Mouse (Mus musculus): Measurements from ENCODE around the gene Adpgk. TPM values are rescaled to one million over a fixed set of nuclear protein-coding genes. Genes with fewer than 3 reads are reported as not detected.

Gene Adpgk
- polyA plus RNA-seq (2015; fragmentation: Nextera tagmentation; extraction: Ambion mirVana) = 25.0 and 29.7 TPM in 2 replicates

DNA sequence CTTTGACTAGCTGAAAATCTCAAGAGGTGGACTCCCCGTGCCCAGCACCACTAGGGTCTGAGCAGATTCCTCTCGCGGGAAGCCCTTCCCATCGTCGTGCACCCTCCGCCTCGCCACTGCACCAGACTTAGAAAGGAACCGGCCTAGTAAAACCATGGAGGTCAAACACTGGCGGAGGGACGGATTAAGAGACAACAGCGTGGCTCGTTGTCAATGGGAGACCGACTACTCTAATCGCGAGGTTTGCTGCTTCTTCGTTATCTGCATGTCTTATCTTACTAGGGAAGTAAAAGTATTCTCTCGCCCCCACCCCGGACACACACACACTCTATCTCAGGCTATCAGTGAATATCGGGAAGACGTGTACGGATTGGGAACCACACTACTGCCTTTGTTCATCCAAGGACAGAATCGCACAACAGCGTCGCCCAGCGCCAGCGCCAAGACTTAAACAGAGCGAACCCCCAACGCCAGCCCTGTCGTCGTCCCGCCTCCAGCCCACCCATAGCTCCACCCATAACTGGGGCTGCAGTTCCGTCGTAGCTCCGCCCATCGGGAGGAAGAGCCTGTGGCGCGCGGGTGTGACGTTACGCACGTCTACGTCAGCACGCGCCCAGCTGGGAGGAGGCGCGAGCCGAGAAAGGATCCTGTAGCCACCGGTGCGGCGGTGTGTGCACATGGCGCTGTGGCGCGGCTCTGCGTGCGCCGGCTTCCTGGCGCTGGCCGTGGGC lies at the start of gene Adpgk:
Gene Adpgk, plus strand, starts transcription at position 602 of the 731 bp plus-strand sequence.
- no peaks in the 10 kb centered on the region for H3K27me3 ChIP-seq (ENCODE audit: control insufficient read depth, insufficient read depth, low read length)
- H3K36me3 ChIP-seq (ENCODE audit: control insufficient read depth, insufficient read depth, low read length) = no peaks in the 10 kb centered on the region
- peak within 1 kb of the TSS; percentile 84 for H3K27ac ChIP-seq (ENCODE audit: low read length)
- peak within 1 kb of the TSS; percentile 87 for H3K4me2 ChIP-seq (ENCODE audit: low read depth, low read length)
- peak within 1 kb of the TSS; percentile 77 for H3K4me3 ChIP-seq (replicated peaks; ENCODE audit: low read length)
- under 1% methylated on average over 58 of the region's 58 CpGs for WGBS
- peak; percentile 99 for ATAC-seq (ENCODE audit: insufficient read depth, low FRiP score)
- no peaks in the 10 kb centered on the region for H3K9me3 ChIP-seq (replicated peaks; ENCODE audit: control insufficient read depth, low read length)
- H3K4me1 ChIP-seq (ENCODE audit: control insufficient read depth, insufficient read depth, low read length) = peaks cover 16% of the 10 kb centered on the region
- peak within 1 kb of the TSS; percentile 87 for H3K9ac ChIP-seq (ENCODE audit: low read length)

DNA sequence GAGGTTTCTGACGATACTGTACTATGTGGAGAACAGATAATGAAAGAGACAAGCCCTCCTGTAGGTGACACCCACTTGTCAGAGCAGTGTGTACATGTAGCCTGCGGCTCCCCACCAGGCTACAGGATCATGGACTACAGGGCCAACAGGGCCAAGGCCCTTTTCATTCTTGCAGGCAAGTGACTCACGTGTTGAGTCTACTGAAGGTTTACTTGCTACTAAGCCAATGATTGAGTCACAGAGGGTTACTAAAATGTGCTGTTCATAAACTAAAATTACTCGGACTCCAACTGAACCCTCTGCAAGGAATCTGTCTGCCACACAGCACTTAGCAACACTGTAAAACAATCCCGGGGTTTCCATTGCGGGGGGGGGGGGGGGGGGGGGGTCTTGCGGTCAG lies 46.2 kb upstream of the Adpgk start:
- H3K9me3 ChIP-seq (replicated peaks; ENCODE audit: control insufficient read depth, low read length) = no peaks in the 10 kb centered on the region
- H3K27me3 ChIP-seq (ENCODE audit: control insufficient read depth, insufficient read depth, low read length) = no peaks in the 10 kb centered on the region
- ATAC-seq (ENCODE audit: insufficient read depth, low FRiP score) = 0 out of 2 replicates have a peak, but pooled peaks have one; percentile 23
- no peak overlapping the region for H3K4me3 ChIP-seq (replicated peaks; ENCODE audit: low read length)
- H3K27ac ChIP-seq (ENCODE audit: low read length) = peak overlapping the region; percentile 51; the same call in 1 of the 2 replicates
- WGBS = 34% methylated on average over 7 of the region's 7 CpGs
- peaks cover 11% of the 10 kb centered on the region; the same call in 1 of the 2 replicates for H3K4me1 ChIP-seq (ENCODE audit: control insufficient read depth, insufficient read depth, low read length)
- H3K4me2 ChIP-seq (ENCODE audit: low read depth, low read length) = no peak overlapping the region
- H3K9ac ChIP-seq (ENCODE audit: low read length) = no peak overlapping the region
- H3K36me3 ChIP-seq (ENCODE audit: control insufficient read depth, insufficient read depth, low read length) = no peaks in the 10 kb centered on the region

DNA sequence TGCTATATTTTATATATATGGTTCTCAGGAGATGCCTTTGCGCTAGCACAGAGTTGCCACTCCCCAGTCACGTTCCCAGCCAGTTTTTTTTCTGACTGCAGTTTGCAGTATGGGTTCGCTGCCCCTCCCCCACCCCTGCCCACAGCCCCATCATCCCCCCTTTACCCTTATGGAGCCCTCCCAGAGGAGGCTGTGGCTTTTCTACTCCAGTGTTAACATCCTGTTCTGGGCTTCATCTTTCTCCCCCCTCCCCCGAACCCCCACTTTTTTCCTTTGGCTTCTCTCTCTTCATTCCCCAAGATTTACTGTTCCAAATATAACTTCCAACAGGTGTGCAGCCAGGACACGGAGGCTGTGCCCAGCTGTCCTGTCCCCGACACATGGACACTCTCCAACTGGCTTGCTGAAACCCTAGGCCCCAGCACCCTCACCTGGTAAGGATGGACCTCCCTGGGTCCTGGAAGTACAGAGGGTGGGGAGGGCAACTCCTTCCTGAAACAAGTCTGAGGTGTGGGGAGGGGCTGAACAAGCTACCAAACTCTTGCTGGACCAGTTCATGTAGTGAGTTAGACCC lies 44.8 kb upstream of the Adpgk start:
- H3K36me3 ChIP-seq (ENCODE audit: control insufficient read depth, insufficient read depth, low read length) = no peaks in the 10 kb centered on the region
- 36% methylated on average over 6 of the region's 6 CpGs for WGBS
- H3K9me3 ChIP-seq (replicated peaks; ENCODE audit: control insufficient read depth, low read length) = no peaks in the 10 kb centered on the region
- H3K27me3 ChIP-seq (ENCODE audit: control insufficient read depth, insufficient read depth, low read length) = no peaks in the 10 kb centered on the region
- H3K9ac ChIP-seq (ENCODE audit: low read length) = no peak overlapping the region
- ATAC-seq (ENCODE audit: insufficient read depth, low FRiP score) = peak; percentile 42
- H3K4me2 ChIP-seq (ENCODE audit: low read depth, low read length) = no peak overlapping the region
- H3K4me1 ChIP-seq (ENCODE audit: control insufficient read depth, insufficient read depth, low read length) = peaks cover 11% of the 10 kb centered on the region; the same call in 1 of the 2 replicates
- H3K4me3 ChIP-seq (replicated peaks; ENCODE audit: low read length) = no peak overlapping the region
- no peak overlapping the region for H3K27ac ChIP-seq (ENCODE audit: low read length)

DNA sequence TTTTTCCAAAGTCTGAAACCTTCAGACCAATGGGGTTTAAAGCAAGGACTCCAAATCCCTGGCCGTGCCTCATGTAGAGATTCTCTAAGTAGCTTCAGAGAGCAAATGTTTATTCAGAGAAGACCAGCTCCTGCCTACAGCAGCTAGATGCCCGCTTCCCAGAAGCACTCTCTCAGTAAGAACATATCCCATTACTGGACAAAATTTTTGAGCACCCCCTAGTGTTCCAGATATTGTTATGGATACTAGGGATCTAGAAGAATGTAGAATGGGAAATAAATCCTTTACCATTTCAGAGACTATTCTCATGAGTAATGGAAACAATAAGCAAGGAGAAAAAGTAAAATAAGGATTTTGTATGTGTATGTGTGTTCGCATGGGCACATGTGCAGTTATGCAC lies 42.0 kb upstream of the Adpgk start:
- H3K9ac ChIP-seq (ENCODE audit: low read length) = no peak overlapping the region
- no peaks in the 10 kb centered on the region for H3K27me3 ChIP-seq (ENCODE audit: control insufficient read depth, insufficient read depth, low read length)
- no peaks in the 10 kb centered on the region for H3K9me3 ChIP-seq (replicated peaks; ENCODE audit: control insufficient read depth, low read length)
- H3K36me3 ChIP-seq (ENCODE audit: control insufficient read depth, insufficient read depth, low read length) = no peaks in the 10 kb centered on the region
- no peak for ATAC-seq (ENCODE audit: insufficient read depth, low FRiP score)
- H3K4me3 ChIP-seq (replicated peaks; ENCODE audit: low read length) = no peak overlapping the region
- 53% methylated on average over 3 of the region's 3 CpGs for WGBS
- no peak overlapping the region for H3K4me2 ChIP-seq (ENCODE audit: low read depth, low read length)
- peaks cover 11% of the 10 kb centered on the region; the same call in 1 of the 2 replicates for H3K4me1 ChIP-seq (ENCODE audit: control insufficient read depth, insufficient read depth, low read length)
- H3K27ac ChIP-seq (ENCODE audit: low read length) = no peak overlapping the region

- H3K9ac ChIP-seq (ENCODE audit: low read length) = no peak overlapping the region
- no peaks in the 10 kb centered on the region for H3K9me3 ChIP-seq (replicated peaks; ENCODE audit: control insufficient read depth, low read length)
- H3K4me3 ChIP-seq (replicated peaks; ENCODE audit: low read length) = no peak overlapping the region
- no peaks in the 10 kb centered on the region for H3K27me3 ChIP-seq (ENCODE audit: control insufficient read depth, insufficient read depth, low read length)
- 60% methylated on average over 3 of the region's 3 CpGs for WGBS
- H3K4me2 ChIP-seq (ENCODE audit: low read depth, low read length) = no peak overlapping the region
- no peaks in the 10 kb centered on the region for H3K36me3 ChIP-seq (ENCODE audit: control insufficient read depth, insufficient read depth, low read length)
- no peak for ATAC-seq (ENCODE audit: insufficient read depth, low FRiP score)
- no peak overlapping the region for H3K27ac ChIP-seq (ENCODE audit: low read length)
- peaks cover 15% of the 10 kb centered on the region for H3K4me1 ChIP-seq (ENCODE audit: control insufficient read depth, insufficient read depth, low read length)
These were observed 41.1 kb upstream of the Adpgk start for GRCm38 (mm10) chr9:59250272-59250671.

DNA sequence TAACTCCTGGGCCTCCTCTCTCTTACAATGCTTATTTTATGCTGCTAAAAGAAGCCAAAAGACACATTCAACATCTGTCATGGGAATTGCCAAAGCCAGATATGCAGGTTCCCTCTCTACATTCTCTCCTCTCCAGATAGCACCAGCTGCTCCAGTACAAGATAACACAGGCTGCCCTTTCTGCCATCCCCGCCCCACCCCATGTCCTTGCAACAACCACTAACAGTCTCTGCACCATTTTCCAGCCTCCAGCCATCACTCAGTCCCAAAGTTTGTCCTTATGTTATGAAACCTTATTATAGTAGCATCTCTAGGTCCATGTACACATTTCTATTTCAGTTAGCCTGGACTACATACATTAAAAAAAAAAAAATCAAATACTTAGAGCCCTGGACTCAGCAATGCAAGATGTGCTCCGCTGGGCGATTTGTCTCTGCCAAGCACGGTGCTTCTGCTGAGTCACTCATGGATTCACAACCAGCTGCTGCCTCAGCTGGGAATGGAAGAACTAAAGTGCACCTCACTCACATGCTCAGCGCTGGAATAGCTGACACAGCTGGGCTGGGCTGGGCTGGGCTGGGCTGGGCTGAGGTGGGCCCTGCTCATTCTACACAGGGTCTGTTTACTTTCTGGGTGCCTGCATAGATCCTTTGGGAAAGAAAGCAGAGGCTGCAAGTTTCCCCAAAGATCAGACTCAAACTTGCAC lies 36.5 kb upstream of the Adpgk start:
- H3K9ac ChIP-seq (ENCODE audit: low read length) = no peak overlapping the region
- no peaks in the 10 kb centered on the region for H3K27me3 ChIP-seq (ENCODE audit: control insufficient read depth, insufficient read depth, low read length)
- H3K27ac ChIP-seq (ENCODE audit: low read length) = no peak overlapping the region
- H3K4me3 ChIP-seq (replicated peaks; ENCODE audit: low read length) = no peak overlapping the region
- H3K4me1 ChIP-seq (ENCODE audit: control insufficient read depth, insufficient read depth, low read length) = peaks cover 10% of the 10 kb centered on the region
- no peak overlapping the region for H3K4me2 ChIP-seq (ENCODE audit: low read depth, low read length)
- WGBS = 44% methylated on average over 5 of the region's 5 CpGs
- no peaks in the 10 kb centered on the region for H3K36me3 ChIP-seq (ENCODE audit: control insufficient read depth, insufficient read depth, low read length)
- peak; percentile 66; the same call in 1 of the 2 replicates for ATAC-seq (ENCODE audit: insufficient read depth, low FRiP score)
- no peaks in the 10 kb centered on the region for H3K9me3 ChIP-seq (replicated peaks; ENCODE audit: control insufficient read depth, low read length)

DNA sequence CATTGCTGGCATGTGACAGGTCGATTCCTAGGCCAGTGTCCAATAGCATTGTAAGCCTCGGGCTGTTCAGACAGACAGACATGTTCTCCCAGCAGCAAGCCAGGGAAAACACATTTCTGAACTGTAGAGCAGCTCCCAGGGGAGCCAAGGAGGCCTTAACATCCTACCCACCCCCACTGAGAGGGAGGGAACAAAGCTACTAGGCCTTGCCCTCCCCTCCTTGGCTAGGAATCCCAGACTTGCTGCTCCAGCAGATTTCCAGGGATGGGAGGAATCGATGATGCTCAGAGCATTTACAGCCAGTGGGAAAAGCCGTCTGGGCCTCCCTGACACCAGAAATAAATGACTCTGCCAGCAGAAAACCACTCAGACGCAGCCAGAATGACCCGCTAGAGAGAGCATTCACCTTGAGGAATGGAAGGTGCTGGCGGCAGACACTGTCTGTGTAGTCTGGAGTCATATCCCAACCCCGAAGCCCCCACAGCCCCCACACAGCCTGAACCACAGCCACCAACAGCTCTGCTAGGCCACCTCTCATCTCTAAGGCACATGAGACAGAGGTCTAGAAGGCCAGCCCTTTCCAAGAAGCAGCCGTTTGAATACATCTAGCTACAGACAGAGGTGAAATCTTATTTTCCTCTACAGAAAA lies 31.4 kb upstream of the Adpgk start:
- H3K36me3 ChIP-seq (ENCODE audit: control insufficient read depth, insufficient read depth, low read length) = no peaks in the 10 kb centered on the region
- no peak; the same call in 1 of the 2 replicates for ATAC-seq (ENCODE audit: insufficient read depth, low FRiP score)

DNA sequence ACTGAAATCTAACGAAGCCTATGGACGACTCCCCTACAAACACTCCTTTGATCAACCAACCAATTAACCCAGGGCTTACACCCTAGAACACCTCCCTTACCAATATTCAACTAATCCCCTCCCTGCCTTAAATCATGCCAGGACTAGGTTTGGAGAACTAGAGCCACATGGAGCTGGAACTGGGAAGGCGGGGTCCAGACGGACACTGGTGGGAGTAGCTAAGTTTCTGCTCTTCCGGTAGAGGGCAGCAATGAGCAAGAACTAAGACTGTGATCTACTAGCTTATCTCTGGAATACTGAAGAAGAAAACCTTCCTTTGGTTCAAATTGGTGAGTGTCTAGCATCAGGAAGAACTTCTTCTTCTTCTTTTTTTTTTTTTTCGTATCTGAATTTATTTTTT lies 25.0 kb upstream of the Adpgk start:
- Histone ChIP-seq H3K4me3 (replicated peaks; ENCODE audit: low read length) (no peak overlapping the region), H3K4me2 (ENCODE audit: low read depth, low read length) (no peak overlapping the region), H3K9me3 (replicated peaks; ENCODE audit: control insufficient read depth, low read length) (no peaks in the 10 kb centered on the region), H3K4me1 (ENCODE audit: control insufficient read depth, insufficient read depth, low read length) (0 out of 2 replicates have a peak, but pooled peaks cover 3% of the 10 kb centered on the region), H3K9ac (ENCODE audit: low read length) (no peak overlapping the region), H3K36me3 (ENCODE audit: control insufficient read depth, insufficient read depth, low read length) (no peaks in the 10 kb centered on the region), H3K27ac (ENCODE audit: low read length) (no peak overlapping the region), H3K27me3 (ENCODE audit: control insufficient read depth, insufficient read depth, low read length) (no peaks in the 10 kb centered on the region)
- ATAC-seq (ENCODE audit: insufficient read depth, low FRiP score) = no peak
- 66% methylated on average over 6 of the region's 6 CpGs for WGBS

More for the DNA sequence above, 31.4 kb upstream of the Adpgk start:
- Histone ChIP-seq H3K9me3 (replicated peaks; ENCODE audit: control insufficient read depth, low read length) (no peaks in the 10 kb centered on the region), H3K27ac (ENCODE audit: low read length) (no peak overlapping the region), H3K4me2 (ENCODE audit: low read depth, low read length) (no peak overlapping the region), H3K4me1 (ENCODE audit: control insufficient read depth, insufficient read depth, low read length) (peaks cover 5% of the 10 kb centered on the region), H3K9ac (ENCODE audit: low read length) (no peak overlapping the region), H3K4me3 (replicated peaks; ENCODE audit: low read length) (no peak overlapping the region), H3K27me3 (ENCODE audit: control insufficient read depth, insufficient read depth, low read length) (no peaks in the 10 kb centered on the region)
- 44% methylated on average over 9 of the region's 9 CpGs for WGBS
